Mouse (Mus musculus): Measurements from ENCODE around the gene Umad1. TPM values are rescaled to one million over a fixed set of nuclear protein-coding genes. Genes with fewer than 3 reads are reported as not detected.
"Not testable (repeated sequence)": the region's sequence is repeated elsewhere in the genome, so short reads cannot be mapped to it uniquely, and the experiment has no call there.

Umad1 gene
- total RNA-seq, 2 experiments from 2014 or later: 10.2 to 14.4 TPM

GRCm38 (mm10) chr6:8307878-8308775 is 49.0 kb downstream of the Umad1 start:
- intact Hi-C loops (cut with DNase I): no loop called here
- no peak for DNase-seq

- DNase-seq: no peak
- intact Hi-C loops (cut with DNase I): no loop called here
Measured at GRCm38 (mm10) chr6:8312554-8312953, 53.5 kb downstream of the Umad1 start.

- DNase-seq: no peak
- intact Hi-C loops (cut with DNase I): no loop called here
Measured at GRCm38 (mm10) chr6:8316201-8316600, 57.1 kb downstream of the Umad1 start.

- DNase-seq: no peak
- intact Hi-C loops (cut with DNase I): no loop called here
Measured at GRCm38 (mm10) chr6:8319591-8319990, 60.5 kb downstream of the Umad1 start.

- DNase-seq; intact Hi-C loops (cut with DNase I): not testable (repeated sequence)
Measured at GRCm38 (mm10) chr6:8331496-8331895, 72.4 kb downstream of the Umad1 start.

GRCm38 (mm10) chr6:8333380-8333779 is 74.3 kb downstream of the Umad1 start:
- no peak for DNase-seq
- intact Hi-C loops (cut with DNase I): no loop called here

GRCm38 (mm10) chr6:8336487-8337390 is 77.7 kb downstream of the Umad1 start:
- intact Hi-C loops (cut with DNase I): no loop called here
- peak in 1 of 2 experiments; percentile 37 for DNase-seq

GRCm38 (mm10) chr6:8339453-8339852 is 80.4 kb downstream of the Umad1 start:
- DNase-seq: no peak

GRCm38 (mm10) chr6:8343271-8343670 is 84.2 kb downstream of the Umad1 start:
- intact Hi-C loops (cut with DNase I): no loop called here
- no peak for DNase-seq

More at GRCm38 (mm10) chr6:8339453-8339852, 80.4 kb downstream of the Umad1 start:
- intact Hi-C loops (cut with DNase I): no loop called here

- intact Hi-C loops (cut with DNase I): no loop called here
- peak; percentile 52 to 57 for DNase-seq
Measured at GRCm38 (mm10) chr6:8345219-8345856, 86.2 kb downstream of the Umad1 start.

- intact Hi-C loops (cut with DNase I): no loop called here
- no peak for DNase-seq
Measured at GRCm38 (mm10) chr6:8347154-8347553, 88.1 kb downstream of the Umad1 start.

- intact Hi-C loops (cut with DNase I): no loop called here
- DNase-seq: no peak
Measured at GRCm38 (mm10) chr6:8348344-8348743, 89.3 kb downstream of the Umad1 start.

GRCm38 (mm10) chr6:8349060-8349670 is 90.1 kb downstream of the Umad1 start:
- no peak for DNase-seq

GRCm38 (mm10) chr6:8351507-8351906 is 92.4 kb downstream of the Umad1 start:
- DNase-seq: no peak

More at GRCm38 (mm10) chr6:8349060-8349670, 90.1 kb downstream of the Umad1 start:
- intact Hi-C loops (cut with DNase I): no loop called here

GRCm38 (mm10) chr6:8352533-8353168 is 93.6 kb downstream of the Umad1 start:
- intact Hi-C loops (cut with DNase I): loop anchor here (5.0 kb wide), 1 partner anchor 140 kb away; no protein-coding TSS in a partner anchor
- DNase-seq: no peak

More at GRCm38 (mm10) chr6:8351507-8351906, 92.4 kb downstream of the Umad1 start:
- intact Hi-C loops (cut with DNase I): loop anchor here (5.0 kb wide), 1 partner anchor 139 kb away; no protein-coding TSS in a partner anchor

- no peak for DNase-seq
- intact Hi-C loops (cut with DNase I): loop anchor here (5.0 kb wide), 1 partner anchor 141 kb away; no protein-coding TSS in a partner anchor
Measured at GRCm38 (mm10) chr6:8353461-8353860, 94.4 kb downstream of the Umad1 start.

GRCm38 (mm10) chr6:8354846-8355245 is 95.8 kb downstream of the Umad1 start:
- intact Hi-C loops (cut with DNase I): loop anchor here (5.0 kb wide), 1 partner anchor 143 kb away; no protein-coding TSS in a partner anchor
- no peak for DNase-seq

- intact Hi-C loops (cut with DNase I): no loop called here
- no peak for DNase-seq
Measured at GRCm38 (mm10) chr6:8358232-8358631, 99.1 kb downstream of the Umad1 start.

- intact Hi-C loops (cut with DNase I): no loop called here
- DNase-seq: no peak
Measured at GRCm38 (mm10) chr6:8358782-8359181, 99.7 kb downstream of the Umad1 start.
